In the genomic region with DNA sequence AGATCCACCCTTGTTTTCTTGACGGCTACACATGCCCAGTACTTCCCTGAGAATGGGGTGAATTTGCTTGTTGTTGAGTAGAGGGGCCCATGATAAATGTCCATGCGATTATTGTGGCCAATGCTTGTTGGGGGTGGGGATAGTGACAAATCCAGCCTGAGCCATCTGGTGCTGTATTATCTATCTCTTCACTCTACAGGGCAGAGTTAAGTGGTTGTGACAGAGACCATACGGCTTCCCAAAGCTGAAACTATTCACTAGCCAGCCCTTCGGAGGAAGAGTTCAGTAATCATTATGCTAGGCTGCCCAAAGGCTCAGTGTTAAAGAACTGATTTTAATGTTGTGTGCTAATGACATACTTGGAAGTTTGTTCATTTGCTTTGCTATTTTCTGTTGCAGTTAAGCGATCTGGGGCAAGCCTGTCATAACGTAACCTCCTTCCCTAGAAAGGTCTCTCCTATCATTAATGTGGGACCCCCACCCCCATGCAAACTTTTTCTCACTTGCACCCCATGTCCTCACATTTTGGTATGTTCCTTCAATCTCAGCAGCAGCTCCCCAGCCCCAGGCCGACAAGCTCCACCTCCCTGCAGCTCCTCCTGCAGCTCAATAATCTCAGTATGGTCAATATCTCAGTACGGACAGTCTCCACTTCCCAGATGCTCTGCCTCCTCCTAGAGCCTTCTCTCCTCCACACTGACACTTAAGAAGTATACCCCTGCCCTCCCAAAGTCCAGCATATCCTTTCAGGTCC, we compare ENCODE assay signal across 15 mouse cellular contexts. TPM values are rescaled to one million over a fixed set of nuclear protein-coding genes. Genes with fewer than 3 reads are reported as not detected.
A peak's percentile ranks its signal among the peaks of the same experiment; 100 is the strongest.
DNase-seq lines count a peak whose midpoint lies in the region; ATAC-seq and TF ChIP-seq lines count a peak whose summit lies in the region.
"Had no signal": no experiment of that assay in that cellular context is flagged by ENCODE, and none has a peak within 500 bp of the region (broad histone marks: within the 10 kb centered on the region; RNA-seq: fewer than 3 reads in every experiment).

No protein-coding gene starts in this region.

- H3K27me3 ChIP-seq in heart, embryonic 13.5 days (replicated peaks), result peaks cover 17% of the 10 kb centered on the region
- H3K27me3 ChIP-seq in midbrain, postnatal 0 days (ENCODE audit: insufficient read depth, low read length), result no peaks in the 10 kb centered on the region
- peaks cover 2% of the 10 kb centered on the region for H3K27me3 ChIP-seq in midbrain, embryonic 16.5 days (ENCODE audit: control insufficient read depth, insufficient read depth, low read depth, low read length)
- H3K27me3 ChIP-seq in stomach, embryonic 15.5 days (replicated peaks), result peaks cover 2% of the 10 kb centered on the region; the same call in 1 of the 2 replicates

- peak overlapping the region; percentile 54 for H3K27ac ChIP-seq in heart, embryonic 13.5 days (replicated peaks)
- H3K27ac ChIP-seq in midbrain, postnatal 0 days (ENCODE audit: low read depth, low read length), result no peak overlapping the region
- H3K27ac ChIP-seq in midbrain, embryonic 16.5 days (ENCODE audit: low read length), result no peak overlapping the region
- H3K27ac ChIP-seq in stomach, embryonic 15.5 days, result peak overlapping the region; percentile 35
- H3K27ac ChIP-seq: embryonic facial prominence, embryonic 15.5 days; midbrain, embryonic 13.5 days had no signal

- no peak overlapping the region for H3K4me3 ChIP-seq in heart, embryonic 13.5 days
- no peak overlapping the region for H3K4me3 ChIP-seq in midbrain, postnatal 0 days (ENCODE audit: low read depth, low read length)
- H3K4me3 ChIP-seq in midbrain, embryonic 16.5 days (ENCODE audit: low read depth, low read length), result no peak overlapping the region
- no peak overlapping the region for H3K4me3 ChIP-seq in stomach, embryonic 15.5 days (replicated peaks)
- H3K4me3 ChIP-seq: embryonic facial prominence, embryonic 15.5 days; midbrain, embryonic 13.5 days had no signal

- no peak for ATAC-seq in heart, embryonic 13.5 days (ENCODE audit: extremely low read depth, insufficient number of reproducible peaks, low FRiP score, low TSS enrichment)
- no peak for ATAC-seq in midbrain, postnatal 0 days (ENCODE audit: low FRiP score)
- no peak for ATAC-seq in midbrain, embryonic 16.5 days
- ATAC-seq in stomach, embryonic 15.5 days (ENCODE audit: insufficient read depth, low FRiP score, low read depth), result no peak
- ATAC-seq: midbrain, embryonic 13.5 days had no signal

- TF ChIP-seq CTCF in midbrain, postnatal 0 days (IDR thresholded peaks at IDR 0.05), result no peak

- DNase-seq in heart, postnatal 4 days, result no peak
- DNase-seq in midbrain, postnatal 0 days (ENCODE audit: low spot score), result peak; percentile 70
- peak; percentile 70 for DNase-seq in lung, postnatal 10 days
- DNase-seq in thymus, postnatal 4 days, result no peak
- DNase-seq: adrenal gland, postnatal 14 days; heart, postnatal 14 days; kidney, postnatal 25 days; right cerebral cortex, postnatal 25 days had no signal

- peaks cover 29% of the 10 kb centered on the region for H3K4me1 ChIP-seq in heart, embryonic 13.5 days
- H3K4me1 ChIP-seq in midbrain, postnatal 0 days (ENCODE audit: insufficient read depth, low read length), result no peaks in the 10 kb centered on the region
- no peaks in the 10 kb centered on the region for H3K4me1 ChIP-seq in midbrain, embryonic 16.5 days (ENCODE audit: control insufficient read depth, insufficient read depth, low read length)
- H3K4me1 ChIP-seq in stomach, embryonic 15.5 days, result no peaks in the 10 kb centered on the region; the same call in 1 of the 2 replicates
- H3K4me1 ChIP-seq: embryonic facial prominence, embryonic 15.5 days; midbrain, embryonic 13.5 days had no signal

- peaks cover 4% of the 10 kb centered on the region; the same call in 1 of the 2 replicates for H3K9me3 ChIP-seq in heart, embryonic 13.5 days
- peaks cover 1% of the 10 kb centered on the region; the same call in 1 of the 2 replicates for H3K9me3 ChIP-seq in midbrain, postnatal 0 days (ENCODE audit: low read length)
- H3K9me3 ChIP-seq in midbrain, embryonic 16.5 days (replicated peaks; ENCODE audit: control insufficient read depth, low read length, poor library complexity, severe bottlenecking), result no peaks in the 10 kb centered on the region; the same call in 1 of the 2 replicates
- H3K9me3 ChIP-seq in stomach, embryonic 15.5 days, result no peaks in the 10 kb centered on the region
- H3K9me3 ChIP-seq: embryonic facial prominence, embryonic 15.5 days; G1E; midbrain, embryonic 13.5 days had no signal

- 34% methylated on average over 8 of the region's 8 CpGs for WGBS in heart, embryonic 13.5 days
- WGBS in midbrain, postnatal 0 days, result 70% methylated on average over 8 of the region's 8 CpGs
- 62% methylated on average over 8 of the region's 8 CpGs for WGBS in midbrain, embryonic 16.5 days
- 55% methylated on average over 8 of the region's 8 CpGs for WGBS in stomach, embryonic 15.5 days

- 0 out of 2 replicates have a peak overlapping the region, but pooled peaks have one; percentile 16 for H3K4me2 ChIP-seq in heart, embryonic 13.5 days
- H3K4me2 ChIP-seq in midbrain, postnatal 0 days (ENCODE audit: low read depth, low read length, poor library complexity, severe bottlenecking), result no peak overlapping the region
- H3K4me2 ChIP-seq in midbrain, embryonic 16.5 days (ENCODE audit: low read length), result no peak overlapping the region
- H3K4me2 ChIP-seq in stomach, embryonic 15.5 days, result no peak overlapping the region
- H3K4me2 ChIP-seq: embryonic facial prominence, embryonic 15.5 days; midbrain, embryonic 13.5 days had no signal

- H3K9ac ChIP-seq in heart, embryonic 13.5 days, result 0 out of 2 replicates have a peak overlapping the region, but pooled peaks have one; percentile 19
- no peak overlapping the region for H3K9ac ChIP-seq in midbrain, postnatal 0 days (replicated peaks; ENCODE audit: low read length, poor library complexity, severe bottlenecking)
- H3K9ac ChIP-seq in midbrain, embryonic 16.5 days (ENCODE audit: low read depth, low read length), result no peak overlapping the region
- no peak overlapping the region for H3K9ac ChIP-seq in stomach, embryonic 15.5 days
- H3K9ac ChIP-seq: embryonic facial prominence, embryonic 15.5 days; midbrain, embryonic 13.5 days had no signal

- H3K36me3 ChIP-seq in heart, embryonic 13.5 days, result peaks cover 17% of the 10 kb centered on the region; the same call in 1 of the 2 replicates
- no peaks in the 10 kb centered on the region for H3K36me3 ChIP-seq in midbrain, postnatal 0 days (ENCODE audit: insufficient read depth, low read length)
- peaks cover 2% of the 10 kb centered on the region for H3K36me3 ChIP-seq in midbrain, embryonic 16.5 days (ENCODE audit: control insufficient read depth, insufficient read depth, low read length)
- H3K36me3 ChIP-seq in stomach, embryonic 15.5 days, result no peaks in the 10 kb centered on the region
- H3K36me3 ChIP-seq: embryonic facial prominence, embryonic 15.5 days; G1E had no signal

RNA-seq across cellular contexts. Expression of a gene that starts 5.0 kb away (rescaled TPM):
- 0.12 and 0.17 TPM in 2 replicates for polyA plus RNA-seq in heart, embryonic 13.5 days (2015; fragmentation: Nextera tagmentation; extraction: Ambion mirVana)
- total RNA-seq in heart, postnatal 4 days (2021), result under 1 TPM; 0.18 to 0.19 TPM
- 0.66 and 0.85 TPM in 2 replicates for total RNA-seq in midbrain, postnatal 0 days (2014; rRNA removed)
- polyA plus RNA-seq in midbrain, postnatal 0 days (2015; fragmentation: Nextera tagmentation; extraction: Ambion mirVana), result 0.09 and 0.14 TPM in 2 replicates
- polyA plus RNA-seq in midbrain, embryonic 16.5 days (2015; fragmentation: Nextera tagmentation; extraction: Ambion mirVana), result 0.14 and 0.20 TPM in 2 replicates
- 0.05 and 0.06 TPM in 2 replicates for polyA plus RNA-seq in stomach, embryonic 15.5 days (2015; fragmentation: Nextera tagmentation; extraction: Ambion mirVana)
- total RNA-seq: liver, adult 2 months had no signal
- polyA plus RNA-seq: G1E; liver, adult 2 months had no signal

RNA-seq across cellular contexts. Expression of a gene that starts 26.0 kb away (rescaled TPM):
- polyA plus RNA-seq in heart, embryonic 13.5 days (2015; fragmentation: Nextera tagmentation; extraction: Ambion mirVana), result 9.6 and 10.7 TPM in 2 replicates
- total RNA-seq in heart, postnatal 4 days (2021), result 1 to 10 TPM; 3.7 to 5.6 TPM
- total RNA-seq in midbrain, postnatal 0 days (2014; rRNA removed), result 17.0 and 20.4 TPM in 2 replicates
- 15.4 and 17.2 TPM in 2 replicates for polyA plus RNA-seq in midbrain, postnatal 0 days (2015; fragmentation: Nextera tagmentation; extraction: Ambion mirVana)
- 24.0 and 26.2 TPM in 2 replicates for polyA plus RNA-seq in midbrain, embryonic 16.5 days (2015; fragmentation: Nextera tagmentation; extraction: Ambion mirVana)
- 2.0 and 2.3 TPM in 2 replicates for polyA plus RNA-seq in stomach, embryonic 15.5 days (2015; fragmentation: Nextera tagmentation; extraction: Ambion mirVana)
- total RNA-seq: liver, adult 2 months had no signal
- polyA plus RNA-seq: G1E; liver, adult 2 months had no signal

Comparison
In these comparisons a context has a peak if more than half of its experiments do, and no peak if none do; other contexts are left out.
1. H3K27ac ChIP-seq: peak in heart, embryonic 13.5 days (single experiment) and stomach, embryonic 15.5 days (single experiment); none in midbrain, postnatal 0 days (single experiment) and midbrain, embryonic 16.5 days (single experiment).
2. DNase-seq: peak in midbrain, postnatal 0 days (single experiment) and lung, postnatal 10 days (single experiment); none in heart, postnatal 4 days (single experiment) and thymus, postnatal 4 days (single experiment).